Mouse (Mus musculus) cerebellum, adult 11-12 months (tissue): ENCODE data around the gene Ptprb.

Source experiments
- DNase-seq: peaks from one replicate; pipeline ENCODE4 v3.0.0; 2022

Ptprb gene

GRCm38 (mm10) chr10:116300824-116301223 lies 25.5 kb downstream of the Ptprb start:
- DNase-seq, result no peak

GRCm38 (mm10) chr10:116301258-116301657 lies 25.9 kb downstream of the Ptprb start:
- no peak for DNase-seq

- DNase-seq, result no peak
These were observed 29.0 kb downstream of the Ptprb start for GRCm38 (mm10) chr10:116304355-116304754.

GRCm38 (mm10) chr10:116309460-116309859 lies 34.1 kb downstream of the Ptprb start:
- no peak for DNase-seq

GRCm38 (mm10) chr10:116310516-116311210 lies 35.3 kb downstream of the Ptprb start:
- DNase-seq, result no peak

- peak; percentile 51 for DNase-seq
These were observed 43.9 kb downstream of the Ptprb start for GRCm38 (mm10) chr10:116319246-116319645.

- no peak for DNase-seq
These were observed 53.8 kb downstream of the Ptprb start for GRCm38 (mm10) chr10:116329086-116329485.

GRCm38 (mm10) chr10:116330458-116330857 lies 55.1 kb downstream of the Ptprb start:
- DNase-seq, result peak; percentile 74

GRCm38 (mm10) chr10:116330961-116331510 lies 55.7 kb downstream of the Ptprb start:
- peak; percentile 34 for DNase-seq

- no peak for DNase-seq
These were observed 58.3 kb downstream of the Ptprb start for GRCm38 (mm10) chr10:116333666-116334065.

- no peak for DNase-seq
These were observed 58.8 kb downstream of the Ptprb start for GRCm38 (mm10) chr10:116334120-116334519.

- no peak for DNase-seq
These were observed 60.0 kb downstream of the Ptprb start for GRCm38 (mm10) chr10:116335328-116335727.

- no peak for DNase-seq
These were observed 65.9 kb downstream of the Ptprb start for GRCm38 (mm10) chr10:116341194-116341593.

GRCm38 (mm10) chr10:116346618-116347184 lies 71.4 kb downstream of the Ptprb start:
- no peak for DNase-seq

GRCm38 (mm10) chr10:116349004-116349403 lies 73.7 kb downstream of the Ptprb start:
- DNase-seq, result no peak

- no peak for DNase-seq
These were observed 75.2 kb downstream of the Ptprb start for GRCm38 (mm10) chr10:116350532-116350931.

- DNase-seq, result no peak
These were observed 79.0 kb downstream of the Ptprb start for GRCm38 (mm10) chr10:116354372-116354771.

- peak; percentile 94 for DNase-seq
These were observed 86.9 kb downstream of the Ptprb start for GRCm38 (mm10) chr10:116362181-116362580.

GRCm38 (mm10) chr10:116362645-116363044 lies 87.3 kb downstream of the Ptprb start:
- DNase-seq, result peak; percentile 28

- peak; percentile 30 for DNase-seq
These were observed 89.4 kb downstream of the Ptprb start for GRCm38 (mm10) chr10:116364759-116365158.

GRCm38 (mm10) chr10:116370991-116371725 lies 95.8 kb downstream of the Ptprb start:
- no peak for DNase-seq

GRCm38 (mm10) chr10:116374111-116374510 lies 98.8 kb downstream of the Ptprb start:
- peak; percentile 80 for DNase-seq

GRCm38 (mm10) chr10:116376853-116377252 lies 101.5 kb downstream of the Ptprb start:
- no peak for DNase-seq
